Mouse (Mus musculus): ENCODE measurements around the gene Tpsb2.

Tpsb2 gene
- long read RNA-seq, experiment 1, transcript Tpsb2-203 (6 exons, 1,118 nt) = major isoform, 5 of 6 reads
- long read RNA-seq, experiment 1, partial matches to known transcripts = 1 of 6 reads
- long read RNA-seq, experiment 1, other reads (novel, unspliced or antisense) = 0 of 6 reads
- long read RNA-seq, experiment 2 = 0 reads

- intact Hi-C loops (cut with DNase I) = loop anchor here (5.0 kb wide), 1 partner anchor 34 kb away; no protein-coding TSS in a partner anchor
Observed at GRCm38 (mm10) chr17:25366005-25366404, at the start of gene Tpsb2. Gene Tpsb2 (plus strand): TSS chr17:25366305.

GRCm38 (mm10) chr17:25318354-25318753, 47.8 kb upstream of the Tpsb2 start, which contains the start of gene Prss29:
Gene Prss29 (plus strand): TSS chr17:25318654.
- intact Hi-C loops (cut with DNase I) = no loop called here

- intact Hi-C loops (cut with DNase I) = no loop called here
Observed at GRCm38 (mm10) chr17:25320819-25321218, 45.3 kb upstream of the Tpsb2 start.

GRCm38 (mm10) chr17:25322930-25323329, 43.2 kb upstream of the Tpsb2 start:
- intact Hi-C loops (cut with DNase I) = no loop called here

GRCm38 (mm10) chr17:25332321-25332720, 33.8 kb upstream of the Tpsb2 start:
- intact Hi-C loops (cut with DNase I) = loop anchor here (5.0 kb wide), 1 partner anchor 35 kb away; the partner anchor contains the start of genes Tpsb2 and Tpsg1

GRCm38 (mm10) chr17:25333943-25334342, 32.2 kb upstream of the Tpsb2 start:
- intact Hi-C loops (cut with DNase I) = loop anchor here (2.0 to 5.0 kb wide), 2 partner anchors 33 to 137 kb away; partner anchors contain the start of genes Tpsb2 and Tpsg1

- intact Hi-C loops (cut with DNase I) = no loop called here
Observed at GRCm38 (mm10) chr17:25338218-25338617, 27.9 kb upstream of the Tpsb2 start.

GRCm38 (mm10) chr17:25340003-25340402, 26.1 kb upstream of the Tpsb2 start:
- intact Hi-C loops (cut with DNase I) = no loop called here

- intact Hi-C loops (cut with DNase I) = no loop called here
Observed at GRCm38 (mm10) chr17:25341490-25341889, 24.6 kb upstream of the Tpsb2 start.

GRCm38 (mm10) chr17:25345462-25345861, 20.6 kb upstream of the Tpsb2 start, which contains the start of gene Tpsab1:
Gene Tpsab1 (minus strand): TSS chr17:25345562.
- intact Hi-C loops (cut with DNase I) = no loop called here

GRCm38 (mm10) chr17:25361291-25361690, 4.8 kb upstream of the Tpsb2 start:
- intact Hi-C loops (cut with DNase I) = loop anchor here (5.0 kb wide), 1 partner anchor 69 kb away; no protein-coding TSS in a partner anchor

- intact Hi-C loops (cut with DNase I) = loop anchor here (5.0 kb wide), 1 partner anchor 71 kb away; no protein-coding TSS in a partner anchor
Observed at GRCm38 (mm10) chr17:25363726-25364125, 2.4 kb upstream of the Tpsb2 start.

GRCm38 (mm10) chr17:25368973-25369372, 2.9 kb downstream of the Tpsb2 start, which contains the start of gene Tpsg1:
Gene Tpsg1 (plus strand): TSS chr17:25369273.
- intact Hi-C loops (cut with DNase I) = loop anchor here (5.0 kb wide), 1 partner anchor 37 kb away; no protein-coding TSS in a partner anchor

- intact Hi-C loops (cut with DNase I) = no loop called here
Observed at GRCm38 (mm10) chr17:25372491-25372890, 6.4 kb downstream of the Tpsb2 start.

GRCm38 (mm10) chr17:25374011-25374410, 7.9 kb downstream of the Tpsb2 start:
- intact Hi-C loops (cut with DNase I) = no loop called here

- intact Hi-C loops (cut with DNase I) = no loop called here
Observed at GRCm38 (mm10) chr17:25394526-25394925, 28.4 kb downstream of the Tpsb2 start.

- intact Hi-C loops (cut with DNase I) = loop anchor here (2.0 to 5.0 kb wide), 4 partner anchors 34 to 304 kb away; partner anchors contain the start of gene Cacna1h
Observed at GRCm38 (mm10) chr17:25397804-25398519, 31.9 kb downstream of the Tpsb2 start.

- intact Hi-C loops (cut with DNase I) = loop anchor here (2.0 to 5.0 kb wide), 4 partner anchors 34 to 304 kb away; partner anchors contain the start of gene Cacna1h
Observed at GRCm38 (mm10) chr17:25398520-25398838, 32.4 kb downstream of the Tpsb2 start.

- intact Hi-C loops (cut with DNase I) = no loop called here
Observed at GRCm38 (mm10) chr17:25400443-25400842, 34.3 kb downstream of the Tpsb2 start.

- intact Hi-C loops (cut with DNase I) = no loop called here
Observed at GRCm38 (mm10) chr17:25401491-25401890, 35.4 kb downstream of the Tpsb2 start.

- intact Hi-C loops (cut with DNase I) = no loop called here
Observed at GRCm38 (mm10) chr17:25402224-25402623, 36.1 kb downstream of the Tpsb2 start.

GRCm38 (mm10) chr17:25404190-25404589, 38.1 kb downstream of the Tpsb2 start:
- intact Hi-C loops (cut with DNase I) = no loop called here

Data from adrenal gland (tissue).